Mouse (Mus musculus) frontal cortex, postnatal 14 days (tissue): ENCODE results near the gene Nrsn2.

ENCODE experiments used
- DNase-seq, 2 experiments: peaks; one replicate each; pipeline ENCODE4 v3.0.0; 2022; ENCODE audit warnings: low spot score in 2 of 2

The Nrsn2 gene

GRCm38 (mm10) chr2:152343329-152344213 is 32.9 kb downstream of the Nrsn2 start, which contains the start of gene Trib3:
TSS of gene Trib3 (minus strand) at chr2:152344032.
- peak; percentile 52 to 62 for DNase-seq

DNA sequence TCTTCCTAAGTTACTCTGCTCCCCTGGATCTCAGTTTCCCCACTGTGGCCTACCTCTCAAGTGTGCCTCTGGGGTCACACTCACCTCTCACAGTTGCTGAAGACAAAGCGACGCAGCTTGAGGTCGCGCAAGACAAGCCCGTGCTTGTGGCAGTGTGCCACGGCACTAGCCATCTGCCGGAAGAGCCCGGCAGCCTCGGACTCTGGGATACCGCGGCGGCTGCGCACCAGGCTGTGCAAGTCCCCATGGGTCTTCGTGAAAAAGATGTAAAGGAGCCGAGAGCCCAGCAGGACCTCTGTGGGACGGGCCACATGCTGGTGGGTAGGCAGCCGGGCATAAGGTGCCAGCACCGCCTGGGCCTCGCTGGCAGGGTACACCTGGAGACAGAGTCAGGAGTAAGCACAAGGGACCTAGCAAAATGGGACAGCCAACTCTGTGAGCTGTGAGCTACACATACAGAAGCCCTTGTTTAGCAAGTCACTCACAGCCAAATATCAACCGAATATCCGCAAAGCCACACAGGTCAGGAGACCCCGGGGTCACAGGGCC is 36.7 kb downstream of the Nrsn2 start:
- no peak for DNase-seq

DNA sequence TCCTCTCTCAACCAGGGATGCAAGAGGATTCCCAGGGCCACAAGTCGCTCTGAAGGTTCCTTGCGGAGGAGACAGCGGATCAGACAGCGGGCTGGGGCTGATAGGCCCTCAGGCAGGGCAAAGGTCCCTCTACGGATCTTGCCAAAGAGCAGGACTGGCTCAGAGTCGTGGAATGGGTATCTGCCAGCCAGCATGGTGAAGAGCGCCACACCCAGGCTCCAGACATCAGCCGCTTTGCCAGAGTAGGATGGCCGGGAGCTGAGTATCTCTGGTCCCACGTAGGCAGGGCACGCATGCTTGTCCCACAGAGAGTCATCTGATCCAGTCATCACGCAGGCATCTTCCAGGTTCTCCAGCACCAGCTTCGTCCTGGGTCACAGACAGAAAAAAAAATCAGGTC is 38.1 kb downstream of the Nrsn2 start:
- no peak for DNase-seq

DNA sequence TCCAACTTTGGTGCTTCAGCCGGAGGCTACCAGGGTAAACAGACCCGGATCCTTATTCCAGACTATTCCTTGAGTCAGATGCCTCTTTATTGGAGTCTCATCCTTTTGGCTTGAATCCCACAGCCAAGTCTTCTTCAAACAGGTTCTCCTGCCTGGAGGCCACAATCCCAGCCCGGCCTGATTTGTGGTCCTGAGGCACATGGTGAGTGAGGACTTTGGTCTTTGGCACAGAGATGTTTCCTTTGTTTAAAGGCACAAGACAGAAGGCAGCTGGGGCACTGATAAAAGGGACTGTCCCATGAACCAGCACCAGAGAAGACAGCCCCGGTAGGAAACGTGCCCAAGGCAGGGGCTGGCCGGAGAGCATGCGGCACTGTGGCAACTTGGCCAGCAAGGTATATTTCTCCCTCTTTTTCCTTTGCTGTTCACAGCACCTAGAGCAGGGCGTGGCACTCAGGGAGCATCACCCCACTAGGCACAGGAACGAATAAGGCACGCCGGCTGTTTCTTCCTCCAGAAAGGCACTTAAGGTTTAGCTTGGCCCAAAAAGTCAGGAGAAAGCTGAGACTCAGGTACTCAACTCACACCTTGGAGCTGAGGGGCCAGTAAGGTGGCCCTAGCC is 38.7 kb downstream of the Nrsn2 start:
- DNase-seq: no peak

DNA sequence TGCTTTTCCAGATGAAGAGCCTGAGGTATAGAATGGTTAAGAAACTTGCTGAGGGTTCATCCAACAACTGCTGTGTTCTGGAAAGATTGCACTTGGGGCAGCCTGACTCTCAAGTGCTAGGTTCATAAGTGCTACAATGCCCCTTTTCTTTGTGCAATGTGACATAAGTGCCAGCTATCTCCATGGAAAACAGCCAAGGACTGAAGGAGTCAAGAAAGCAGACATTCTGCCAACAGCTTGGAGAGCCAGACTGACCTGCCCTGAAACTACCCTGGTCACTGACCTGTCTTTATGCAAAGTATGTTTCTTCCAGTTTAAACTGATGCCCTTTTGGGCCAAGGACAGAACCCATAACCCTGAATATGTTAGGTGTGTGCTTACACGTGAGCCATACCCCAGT is 39.6 kb downstream of the Nrsn2 start:
- no peak for DNase-seq

- DNase-seq: no peak
Observed at GRCm38 (mm10) chr2:152335289-152335820, 41.1 kb downstream of the Nrsn2 start.

GRCm38 (mm10) chr2:152333345-152334006 is 43.0 kb downstream of the Nrsn2 start:
- no peak for DNase-seq

GRCm38 (mm10) chr2:152332101-152332825 is 44.2 kb downstream of the Nrsn2 start, which contains the start of gene Rbck1:
TSS of gene Rbck1 (minus strand) at chr2:152332653.
- DNase-seq: peak; percentile 76 to 87

DNA sequence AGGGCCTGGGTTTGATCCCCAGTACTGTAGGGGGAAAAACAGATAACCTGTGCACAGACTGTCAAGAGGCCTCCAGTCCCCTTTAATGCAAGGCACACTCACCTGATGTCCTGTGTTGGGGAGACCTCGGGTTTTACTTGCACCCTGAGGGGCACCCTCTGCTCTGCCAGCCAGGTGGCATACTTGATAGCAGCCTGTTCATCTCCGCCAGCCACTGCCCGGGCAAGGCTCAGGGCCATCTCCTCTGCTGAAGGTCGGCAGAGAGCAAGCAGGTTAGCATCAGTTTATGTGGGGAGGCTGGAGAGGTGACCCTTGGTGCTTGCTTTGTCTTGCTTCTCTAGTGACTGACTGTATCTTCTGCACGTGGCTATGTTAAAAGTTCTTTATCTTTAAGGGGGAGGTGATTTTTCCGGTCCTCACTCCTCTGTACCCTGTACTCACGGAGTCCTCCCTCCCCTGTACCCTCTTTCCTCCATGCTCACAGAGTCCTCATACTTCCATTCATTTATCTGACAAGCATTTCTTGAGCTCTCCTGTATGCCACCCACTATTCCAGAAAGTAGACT is 45.5 kb downstream of the Nrsn2 start:
- DNase-seq: no peak

DNA sequence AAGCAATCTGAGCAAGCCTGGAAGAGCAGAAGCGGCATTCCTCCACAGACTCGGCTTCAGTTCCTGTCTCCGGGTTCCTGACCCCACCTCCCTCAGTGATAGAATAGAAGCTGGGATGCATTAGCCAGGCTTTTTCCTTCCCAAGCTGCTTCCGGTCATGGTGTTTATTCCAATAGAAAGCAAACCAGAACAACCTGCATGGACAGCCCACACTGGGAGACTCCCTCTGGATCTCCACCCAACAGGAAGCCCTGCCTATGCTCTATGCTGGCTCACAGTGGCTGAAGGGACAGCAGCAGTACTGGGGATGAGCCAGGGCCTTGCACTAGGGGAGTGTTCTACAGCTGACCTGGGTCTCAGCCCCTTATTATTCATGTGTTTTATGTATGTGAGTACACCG is 48.5 kb downstream of the Nrsn2 start:
- no peak for DNase-seq

DNA sequence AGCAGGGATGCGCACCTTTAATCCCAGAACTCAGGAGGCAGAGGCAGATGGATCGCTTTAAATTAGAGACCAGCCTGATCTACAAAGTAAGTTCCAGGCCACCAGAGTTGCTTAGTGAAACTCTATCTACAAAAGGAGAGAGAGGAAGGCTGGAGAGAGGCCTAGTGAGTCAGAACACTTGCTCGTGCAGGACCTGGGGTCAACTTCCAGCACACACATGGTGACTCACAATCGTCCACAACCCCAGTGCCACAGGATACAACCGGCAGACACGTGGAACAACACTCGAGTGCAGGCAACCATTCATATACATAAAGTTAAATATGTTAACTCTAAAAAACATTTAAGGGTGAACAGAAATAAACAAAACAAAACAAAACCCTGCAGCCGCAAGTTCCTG is 49.8 kb downstream of the Nrsn2 start:
- DNase-seq: no peak

GRCm38 (mm10) chr2:152326157-152326556 is 50.3 kb downstream of the Nrsn2 start:
- DNase-seq: no peak

DNA sequence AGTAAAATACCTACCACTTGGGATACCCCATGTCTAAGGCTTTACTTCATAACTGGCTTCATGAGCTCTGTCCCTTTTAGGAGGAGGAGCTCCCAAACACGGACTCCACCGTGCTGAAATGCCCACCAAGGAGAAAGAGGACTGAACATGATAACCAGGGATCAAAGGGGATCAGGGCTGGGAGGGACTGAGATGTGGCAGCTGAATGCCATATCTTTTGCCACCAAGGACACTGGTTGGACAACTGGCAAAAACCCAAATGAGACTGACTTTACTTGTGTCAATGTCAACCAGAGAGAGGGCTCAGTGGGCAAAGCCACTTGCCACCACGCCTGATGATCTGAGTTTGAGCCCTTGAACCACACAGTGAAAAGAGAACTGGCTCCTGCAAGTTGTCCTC is 51.6 kb downstream of the Nrsn2 start:
- DNase-seq: no peak

DNA sequence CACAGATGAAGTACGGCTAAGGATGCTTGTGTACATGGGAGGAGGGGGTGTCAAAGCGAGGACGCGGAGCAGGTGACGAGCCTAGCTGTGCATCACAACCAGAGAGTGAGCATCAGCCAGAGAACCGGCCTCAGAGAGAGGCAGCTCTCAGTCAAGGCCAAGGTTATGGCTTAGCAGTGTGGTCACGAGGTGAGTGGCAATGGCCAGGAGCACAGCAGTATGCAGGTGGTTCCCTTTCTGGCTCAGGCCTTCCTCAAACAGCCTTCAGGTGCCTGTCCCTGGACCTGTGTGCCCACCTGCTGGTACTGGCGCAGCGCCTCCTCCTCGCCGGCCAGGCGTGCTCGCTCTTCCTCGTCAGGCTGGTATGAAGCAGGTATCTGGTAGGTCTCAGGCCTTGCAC is 52.5 kb downstream of the Nrsn2 start:
- no peak for DNase-seq

DNA sequence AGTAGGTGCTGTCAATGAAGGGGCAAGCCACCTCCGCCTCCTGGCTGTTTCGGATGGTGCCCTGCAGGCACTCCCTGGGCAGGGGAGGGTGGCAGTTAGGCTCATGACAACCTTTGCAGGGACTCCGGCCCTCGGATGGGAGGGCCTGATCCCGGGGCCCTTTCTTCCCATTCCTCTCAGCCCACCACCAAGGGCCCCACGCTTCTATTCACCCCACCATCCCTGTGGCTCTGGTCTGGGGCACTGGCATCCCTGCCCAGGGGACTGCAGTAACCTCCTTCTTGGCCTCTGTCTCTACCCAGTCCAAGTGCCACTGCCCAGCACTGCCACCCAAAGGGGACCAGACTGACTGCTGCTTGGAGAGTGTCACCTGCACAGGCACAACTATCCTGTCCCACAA is 54.2 kb downstream of the Nrsn2 start:
- DNase-seq: no peak

GRCm38 (mm10) chr2:152321558-152321957 is 54.9 kb downstream of the Nrsn2 start:
- no peak for DNase-seq
